In the genomic region with DNA sequence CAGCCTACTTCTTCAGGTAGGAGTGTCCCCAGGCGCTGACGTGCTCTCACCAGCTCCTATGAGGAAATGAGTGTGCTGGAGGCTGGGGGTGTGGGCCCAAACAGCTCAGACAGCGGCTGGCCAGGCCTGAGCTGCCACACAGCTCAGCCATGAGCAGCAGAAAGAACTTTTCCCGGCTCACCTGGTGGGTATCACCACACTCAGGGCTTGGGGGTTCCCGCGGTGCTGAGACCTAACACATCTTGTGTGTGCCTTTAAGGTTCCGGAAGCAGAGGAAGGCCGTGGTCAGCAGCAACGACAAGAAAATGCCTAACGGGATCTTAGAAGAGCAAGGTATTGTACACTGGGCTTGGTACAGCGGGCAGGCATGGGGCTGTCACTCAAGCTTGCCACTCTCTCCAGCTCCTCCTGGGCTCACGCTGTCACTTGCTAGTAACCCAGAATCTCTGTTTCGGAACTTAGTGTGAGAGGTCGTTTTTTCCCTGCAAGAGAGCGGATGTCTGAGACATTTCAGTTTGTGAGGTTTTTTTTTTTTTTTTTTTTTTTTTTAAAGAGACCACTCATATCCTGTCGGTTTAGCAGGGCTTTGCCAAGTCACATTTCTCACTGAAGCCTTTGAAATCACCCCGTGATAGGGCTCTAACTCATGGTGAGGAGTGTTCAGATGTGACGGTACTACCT, we compare ENCODE assay signal across 7 mouse cellular contexts.
A peak's percentile ranks its signal among the peaks of the same experiment; 100 is the strongest.
DNase-seq lines count a peak whose midpoint lies in the region; ATAC-seq and TF ChIP-seq lines count a peak whose summit lies in the region.

No protein-coding gene starts in this region.

- H3K27ac ChIP-seq in bone marrow macrophage, adult 2 months (ENCODE audit: insufficient read depth, low read depth, low read length) = peak overlapping the region; percentile 99
- no peak overlapping the region for H3K27ac ChIP-seq in kidney, embryonic 16.5 days (ENCODE audit: low read length)

- no peaks in the 10 kb centered on the region for H3K36me3 ChIP-seq in kidney, embryonic 16.5 days (ENCODE audit: insufficient read depth, low read length)

- TF ChIP-seq POLR2A in bone marrow macrophage, adult 2 months (IDR thresholded peaks at IDR 0.05; ENCODE audit: borderline replicate concordance, low read depth, low read length) = no peak

- DNase-seq in CD4-positive, CD25-positive, alpha-beta regulatory T cell, adult 2 months (ENCODE audit: low read depth, low spot score) = peak; percentile 77
- peak; percentile 60 to 62 for DNase-seq in lung, postnatal 4 days
- peak; percentile 74 for DNase-seq in thymus, postnatal 4 days
- DNase-seq in retina, embryonic 14.5 days (ENCODE audit: low spot score) = no peak
- DNase-seq in right cerebral cortex, adult 2 months (ENCODE audit: low spot score in 2 of 2) = no peak

- H3K4me3 ChIP-seq in bone marrow macrophage, adult 2 months (ENCODE audit: insufficient read depth, low read length) = peak overlapping the region; percentile 84
- H3K4me3 ChIP-seq in kidney, embryonic 16.5 days (ENCODE audit: low read length) = peak overlapping the region; percentile 25

- H3K27me3 ChIP-seq in kidney, embryonic 16.5 days (ENCODE audit: insufficient read depth, low read length) = no peaks in the 10 kb centered on the region

- H3K4me2 ChIP-seq in kidney, embryonic 16.5 days (replicated peaks; ENCODE audit: low read depth, low read length) = peak overlapping the region; percentile 32

- H3K9ac ChIP-seq in kidney, embryonic 16.5 days (replicated peaks; ENCODE audit: low read length) = no peak overlapping the region

- ATAC-seq in kidney, embryonic 16.5 days (ENCODE audit: low FRiP score, low TSS enrichment) = 0 out of 2 replicates have a peak, but pooled peaks have one; percentile 53

- TF ChIP-seq CTCF in bone marrow macrophage, adult 2 months (IDR thresholded peaks at IDR 0.05; ENCODE audit: low read depth, low read length) = no peak

- 55% methylated on average over 18 of the region's 18 CpGs for WGBS in kidney, embryonic 16.5 days

- H3K4me1 ChIP-seq in bone marrow macrophage, adult 2 months (ENCODE audit: control insufficient read depth, insufficient read depth, low read length) = peaks cover 69% of the 10 kb centered on the region
- peaks cover 6% of the 10 kb centered on the region; the same call in 1 of the 2 replicates for H3K4me1 ChIP-seq in kidney, embryonic 16.5 days (ENCODE audit: insufficient read depth, low read length)

- H3K9me3 ChIP-seq in kidney, embryonic 16.5 days (ENCODE audit: low read length) = no peaks in the 10 kb centered on the region

Comparison
In these comparisons a context has a peak if more than half of its experiments do, and no peak if none do; other contexts are left out.
1. DNase-seq: peak in CD4-positive, CD25-positive, alpha-beta regulatory T cell, adult 2 months (single experiment), lung, postnatal 4 days (2 of 2) and thymus, postnatal 4 days (single experiment); none in retina, embryonic 14.5 days (single experiment) and right cerebral cortex, adult 2 months (0 of 2).